Mouse (Mus musculus) stomach, embryonic 15.5 days (tissue): Measurements from ENCODE around the gene Cd81. TPM values are rescaled to one million over a fixed set of nuclear protein-coding genes. Genes with fewer than 3 reads are reported as not detected.

Experiments
- ATAC-seq: fragments of 200-750 bp; cut with Nextera tagmentation; 2 replicates; pipeline ENCODE4 v1.8.0; 2017; ENCODE audit warnings: low read depth, moderate number of reproducible peaks, moderate TSS enrichment; ENCODE audit not compliant: insufficient read depth, low FRiP score
- H3K27ac ChIP-seq: fragments of 300-500 bp; sonication (generic); 2 replicates; pipeline ENCODE4 v1.5.1; 2015; ENCODE audit warnings: mild to moderate bottlenecking, inconsistent platforms
- H3K27me3 ChIP-seq: fragments of 300-500 bp; sonication (generic); replicated peaks from 2 replicates; pipeline ENCODE4 v1.6.1; 2015; ENCODE audit warnings: inconsistent platforms
- H3K36me3 ChIP-seq: fragments of 300-500 bp; sonication (generic); 2 replicates; pipeline ENCODE4 v1.6.1; 2015; ENCODE audit warnings: inconsistent platforms
- H3K4me1 ChIP-seq: fragments of 300-500 bp; sonication (generic); 2 replicates; pipeline ENCODE4 v1.6.1; 2015; ENCODE audit warnings: inconsistent platforms
- H3K4me2 ChIP-seq: fragments of 300-500 bp; sonication (generic); 2 replicates; pipeline ENCODE4 v1.6.1; 2015; ENCODE audit warnings: mild to moderate bottlenecking, inconsistent platforms
- H3K4me3 ChIP-seq: fragments of 300-500 bp; sonication (generic); replicated peaks from 2 replicates; pipeline ENCODE4 v1.5.1; 2015; ENCODE audit warnings: inconsistent platforms
- H3K9ac ChIP-seq: fragments of 300-500 bp; sonication (generic); 2 replicates; pipeline ENCODE4 v1.6.1; 2015; ENCODE audit warnings: inconsistent platforms
- H3K9me3 ChIP-seq: fragments of 300-500 bp; sonication (generic); 2 replicates; pipeline ENCODE4 v1.6.1; 2016; ENCODE audit warnings: inconsistent platforms
- WGBS: fragments of 180-500 bp; shearing (Covaris S2); methylation state at CpG from one replicate; pipeline ENCODE4 v1.1.7; 2015; 5-methylcytosine and 5-hydroxymethylcytosine counted together
- polyA plus RNA-seq: library from polyadenylated mRNA; unstranded; fragments of >200 nt; fragmentation: Nextera tagmentation; extraction: Ambion mirVana; gene quantifications from 2 replicates; pipeline ENCODE4 v1.2.1, GENCODE M21; 2015

Cd81 gene
- polyA plus RNA-seq, 1 experiment from 2014 or later, result 575 TPM

DNA sequence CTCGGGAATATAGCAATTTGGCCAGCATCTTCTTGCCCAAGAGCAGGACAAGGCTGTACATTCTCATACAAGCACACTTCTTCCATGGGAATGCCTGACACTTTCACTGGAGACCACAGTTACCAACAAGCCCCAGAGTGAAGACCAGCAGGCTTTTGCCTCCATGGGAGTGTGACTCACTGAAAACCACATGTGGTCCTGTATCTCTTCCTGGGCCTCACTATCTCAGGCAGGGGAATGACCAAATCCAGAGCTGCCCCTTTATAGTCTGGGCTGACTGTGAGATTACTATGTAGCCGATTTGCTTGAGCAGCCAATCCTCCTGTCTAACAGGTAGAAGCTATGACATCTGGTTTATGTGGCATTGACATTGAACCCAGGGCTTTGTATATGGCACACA, 31.2 kb downstream of the Cd81 start:
- Histone ChIP-seq H3K4me1 (peaks cover 14% of the 10 kb centered on the region), H3K4me3 (no peak overlapping the region), H3K27me3 (no peaks in the 10 kb centered on the region), H3K9ac (no peak overlapping the region), H3K36me3 (no peaks in the 10 kb centered on the region), H3K27ac (no peak overlapping the region), H3K9me3 (no peaks in the 10 kb centered on the region), H3K4me2 (no peak overlapping the region)
- 79% methylated on average over 2 of the region's 2 CpGs for WGBS
- ATAC-seq, result no peak

DNA sequence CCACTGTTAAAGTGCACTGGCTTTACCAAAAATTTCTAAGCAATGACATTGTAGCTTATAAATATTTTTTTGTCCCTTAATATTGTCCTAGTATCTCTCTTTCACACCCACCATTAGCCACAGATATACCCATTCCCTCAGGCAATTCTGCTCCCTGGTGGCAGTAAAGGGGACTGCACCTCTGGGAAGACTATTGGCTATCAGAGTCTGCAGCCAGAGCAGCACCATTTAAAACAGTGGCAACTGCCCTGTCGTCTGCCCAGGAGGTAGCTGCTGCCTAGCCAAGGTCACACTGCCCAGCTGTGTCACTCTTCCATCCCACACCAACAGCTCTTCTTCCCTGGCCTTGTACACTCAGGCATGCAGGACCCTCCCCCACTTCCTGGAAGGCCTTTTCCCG, 33.8 kb downstream of the Cd81 start:
- Histone ChIP-seq H3K9me3 (no peaks in the 10 kb centered on the region), H3K4me2 (peak overlapping the region; percentile 49), H3K36me3 (no peaks in the 10 kb centered on the region), H3K27me3 (no peaks in the 10 kb centered on the region), H3K4me3 (peak overlapping the region; percentile 31), H3K9ac (no peak overlapping the region), H3K27ac (peak overlapping the region; percentile 90), H3K4me1 (peaks cover 14% of the 10 kb centered on the region)
- WGBS, result 34% methylated on average over 2 of the region's 2 CpGs
- no peak for ATAC-seq

DNA sequence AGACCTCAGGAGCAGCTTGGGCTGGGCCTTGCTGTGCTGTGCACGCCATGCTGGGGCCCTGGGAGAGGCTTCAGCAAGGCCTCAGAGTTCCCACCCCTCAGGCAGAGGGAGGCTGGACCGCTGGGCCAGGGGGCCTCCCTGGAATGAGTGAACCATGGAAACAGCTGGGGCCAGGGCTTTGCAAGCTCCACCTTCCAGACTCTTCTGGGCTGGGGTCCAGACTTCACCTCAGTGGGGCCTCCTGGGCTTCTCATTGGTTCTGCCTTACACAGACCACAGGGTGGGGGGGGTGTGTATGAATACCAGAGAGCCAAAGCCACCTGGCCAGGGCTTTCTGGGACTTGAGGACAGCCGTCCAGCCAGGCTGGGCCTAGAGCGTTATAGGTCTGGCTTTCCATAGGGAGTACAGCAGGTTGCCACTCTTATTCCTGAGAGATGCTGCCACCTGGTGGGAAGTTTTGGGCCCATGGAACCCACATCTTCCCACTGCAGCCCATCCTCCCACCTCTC, 34.6 kb downstream of the Cd81 start:
- ATAC-seq, result peak; percentile 91
- Histone ChIP-seq H3K36me3 (no peaks in the 10 kb centered on the region), H3K9ac (no peak overlapping the region), H3K27me3 (no peaks in the 10 kb centered on the region), H3K4me2 (peak overlapping the region; percentile 49), H3K27ac (peak overlapping the region; percentile 90), H3K4me1 (peaks cover 14% of the 10 kb centered on the region), H3K4me3 (peak overlapping the region; percentile 31), H3K9me3 (no peaks in the 10 kb centered on the region)
- 35% methylated on average over 4 of the region's 4 CpGs for WGBS

DNA sequence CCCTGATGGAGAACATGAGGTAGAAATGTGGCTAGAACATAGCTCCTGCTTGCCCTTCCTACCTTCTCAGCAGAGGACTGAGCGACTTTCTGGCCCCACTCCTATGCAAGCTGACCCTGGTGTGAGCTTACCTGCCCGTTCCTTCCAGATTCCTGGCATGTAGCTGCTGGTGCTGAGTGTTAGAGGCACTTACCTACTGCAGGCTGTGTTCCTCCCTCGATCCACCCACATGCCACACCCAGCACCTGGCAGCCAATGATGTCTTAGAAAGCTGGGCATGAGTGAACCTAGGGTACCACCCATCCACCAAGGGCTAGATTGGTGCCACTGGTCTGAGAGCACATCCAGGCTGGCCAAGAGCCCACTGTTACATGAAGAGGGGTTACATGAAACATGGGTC, 41.3 kb downstream of the Cd81 start:
- H3K9me3 ChIP-seq, result no peaks in the 10 kb centered on the region
- no peak for ATAC-seq
- no peak overlapping the region for H3K4me2 ChIP-seq
- no peak overlapping the region for H3K4me3 ChIP-seq
- H3K9ac ChIP-seq, result no peak overlapping the region
- H3K4me1 ChIP-seq, result no peaks in the 10 kb centered on the region
- H3K36me3 ChIP-seq, result no peaks in the 10 kb centered on the region
- 64% methylated on average over 3 of the region's 3 CpGs for WGBS
- no peaks in the 10 kb centered on the region for H3K27me3 ChIP-seq
- H3K27ac ChIP-seq, result no peak overlapping the region

DNA sequence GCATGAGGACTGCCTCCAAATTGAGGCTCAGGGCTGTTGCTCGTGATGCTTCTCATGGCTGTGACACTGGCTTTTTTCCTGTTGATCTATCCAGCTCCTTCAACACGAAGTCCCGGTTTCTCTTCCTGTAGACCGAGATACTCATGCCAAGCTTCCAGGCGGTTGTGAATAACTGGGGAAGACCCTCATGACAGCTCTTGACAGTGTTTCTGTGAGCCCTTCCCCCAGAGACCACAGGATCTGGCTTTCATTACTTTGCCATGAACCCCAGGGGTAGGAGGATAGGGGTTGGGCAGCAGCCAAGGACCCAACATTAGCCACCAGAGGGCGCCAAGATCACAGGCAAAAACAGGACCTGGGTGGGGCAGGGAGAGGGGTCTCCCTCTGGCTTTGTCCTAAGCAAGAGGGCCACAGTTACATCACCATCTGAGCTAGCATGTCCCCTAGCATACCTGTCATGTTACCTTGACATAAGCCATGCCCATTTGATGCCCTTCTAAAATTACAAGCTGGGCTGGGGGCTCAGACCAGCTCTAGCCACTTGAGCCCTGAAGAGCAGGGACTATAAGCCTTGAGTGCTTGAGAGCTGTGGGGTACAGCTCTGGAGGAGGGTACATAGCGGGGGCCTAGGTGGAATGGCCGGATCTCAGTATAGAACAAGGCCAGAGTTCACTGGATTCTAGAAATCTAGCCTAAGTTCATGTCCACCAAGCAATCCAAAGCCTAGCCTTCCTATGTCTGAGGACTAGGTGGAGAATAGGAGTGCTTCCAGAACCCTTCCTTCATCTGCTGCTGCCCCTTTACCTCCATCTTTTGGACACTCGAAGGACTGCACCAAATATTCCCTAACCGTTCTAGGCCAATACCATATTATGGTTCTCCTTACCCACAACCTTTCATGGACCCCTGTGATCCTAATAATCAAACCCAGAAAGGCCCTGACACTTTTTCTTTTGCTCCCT, 42.3 kb downstream of the Cd81 start, which contains the start of gene Trpm5:
TSS of gene Trpm5 (minus strand) at position 51 of the 962 bp plus-strand sequence.
- Histone ChIP-seq H3K9me3 (no peaks in the 10 kb centered on the region), H3K4me3 (no peak within 1 kb of the TSS), H3K4me2 (no peak within 1 kb of the TSS), H3K27me3 (no peaks in the 10 kb centered on the region), H3K4me1 (no peaks in the 10 kb centered on the region), H3K27ac (no peak within 1 kb of the TSS), H3K9ac (no peak within 1 kb of the TSS), H3K36me3 (no peaks in the 10 kb centered on the region)
- 40% methylated on average over 10 of the region's 10 CpGs for WGBS
- ATAC-seq, result peak; percentile 24

DNA sequence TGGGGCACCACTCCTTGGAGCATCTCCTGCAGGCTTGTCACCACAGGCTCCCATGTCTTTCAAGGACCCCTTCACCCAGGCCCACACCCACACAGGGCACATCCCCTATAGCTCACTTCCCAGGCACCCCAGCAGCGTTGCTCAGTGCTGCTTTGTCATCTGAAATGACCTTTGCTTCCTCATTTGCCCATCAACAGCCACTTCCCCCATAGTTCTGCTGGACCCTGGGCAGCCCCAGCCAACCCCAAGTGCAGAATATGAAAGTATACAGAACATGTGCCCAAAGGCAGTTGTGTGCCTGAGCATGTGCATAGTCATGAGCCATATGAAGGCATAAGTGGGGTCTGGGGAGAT, 43.0 kb downstream of the Cd81 start:
- Histone ChIP-seq H3K36me3 (no peaks in the 10 kb centered on the region), H3K27ac (no peak overlapping the region), H3K9me3 (no peaks in the 10 kb centered on the region), H3K4me3 (no peak overlapping the region), H3K4me1 (no peaks in the 10 kb centered on the region), H3K27me3 (no peaks in the 10 kb centered on the region), H3K9ac (no peak overlapping the region), H3K4me2 (no peak overlapping the region)
- ATAC-seq, result no peak
- 30% methylated on average over 1 of the region's 1 CpGs for WGBS

DNA sequence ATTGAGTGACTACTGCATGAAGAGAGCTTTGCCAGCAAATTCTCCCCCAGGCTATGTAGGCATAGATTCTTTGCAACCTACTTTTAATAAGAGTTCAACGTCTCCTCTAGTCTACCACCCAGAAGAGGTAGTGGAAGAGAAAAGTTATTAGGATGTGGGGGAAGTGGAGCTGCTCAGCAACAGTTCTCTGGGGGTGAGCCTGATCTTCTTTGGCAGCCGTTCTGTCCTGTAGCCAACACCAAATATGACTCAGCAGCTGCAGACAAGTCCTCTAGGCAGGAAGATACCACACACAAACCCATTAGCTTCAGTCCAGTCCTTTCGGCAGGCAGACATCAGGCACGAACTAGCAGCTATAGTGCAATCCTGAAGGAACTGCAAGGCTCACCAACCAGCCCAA, 48.2 kb downstream of the Cd81 start:
- WGBS, result 53% methylated on average over 4 of the region's 4 CpGs
- no peak for ATAC-seq

DNA sequence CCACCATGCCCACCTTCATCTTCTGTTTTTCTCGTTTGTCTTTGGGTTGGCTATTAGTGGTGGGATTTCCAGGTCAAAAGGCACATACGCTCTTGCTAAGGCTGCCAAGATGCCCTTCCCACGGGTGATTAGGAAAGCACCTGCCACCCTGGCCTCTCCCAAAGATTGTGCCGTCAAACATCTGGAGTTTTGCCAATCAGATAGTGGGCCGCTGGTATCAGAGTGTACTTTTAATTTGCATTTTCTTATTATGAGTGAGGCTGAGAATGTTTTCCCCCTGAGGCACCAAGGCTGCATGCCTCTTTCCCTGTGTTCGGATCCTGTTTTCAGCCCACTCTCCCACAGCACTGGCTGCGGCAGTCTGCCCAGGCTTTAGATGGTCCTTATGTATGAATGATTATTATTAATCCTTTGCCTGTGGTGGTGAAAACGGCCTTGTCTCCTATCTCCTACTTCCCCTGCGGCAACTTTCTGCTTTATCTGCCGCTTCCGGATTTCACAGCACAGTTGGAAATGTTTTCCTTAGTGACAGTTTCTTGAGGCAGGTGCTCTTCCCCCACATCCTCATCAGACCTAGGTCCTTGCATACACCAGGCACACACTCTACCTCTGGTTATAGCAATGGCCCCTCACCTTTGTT, 52.8 kb downstream of the Cd81 start:
- Histone ChIP-seq H3K36me3 (no peaks in the 10 kb centered on the region), H3K9me3 (no peaks in the 10 kb centered on the region), H3K27ac (no peak overlapping the region), H3K4me1 (peaks cover 11% of the 10 kb centered on the region; the same call in 1 of the 2 replicates), H3K27me3 (peaks cover 33% of the 10 kb centered on the region), H3K4me3 (no peak overlapping the region), H3K9ac (no peak overlapping the region), H3K4me2 (no peak overlapping the region)
- no peak for ATAC-seq
- 57% methylated on average over 11 of the region's 11 CpGs for WGBS

More for the DNA sequence above, 48.2 kb downstream of the Cd81 start:
- no peak overlapping the region for H3K4me2 ChIP-seq
- no peaks in the 10 kb centered on the region for H3K9me3 ChIP-seq
- no peak overlapping the region for H3K4me3 ChIP-seq
- no peaks in the 10 kb centered on the region for H3K4me1 ChIP-seq
- H3K27ac ChIP-seq, result no peak overlapping the region
- H3K36me3 ChIP-seq, result no peaks in the 10 kb centered on the region
- no peak overlapping the region for H3K9ac ChIP-seq
- H3K27me3 ChIP-seq, result peaks cover 2% of the 10 kb centered on the region

DNA sequence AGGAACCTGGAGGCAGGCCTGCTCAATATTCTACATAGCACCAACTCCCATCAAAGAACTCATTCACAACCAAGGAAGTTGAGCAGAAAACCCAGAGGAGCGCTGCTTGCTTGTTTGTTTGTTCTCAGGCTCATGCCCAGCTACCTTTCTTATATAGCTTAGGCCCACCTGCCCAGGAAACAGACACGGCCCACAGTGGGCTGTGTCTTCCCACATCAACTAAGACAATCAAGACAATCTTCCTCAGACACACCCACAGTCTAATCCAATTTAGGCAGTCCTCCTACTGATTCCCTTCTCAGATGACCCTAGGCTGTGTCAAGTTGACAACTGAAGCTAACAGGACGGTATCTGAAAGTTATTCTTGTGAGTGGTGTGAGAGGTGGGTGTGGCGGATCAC, 53.5 kb downstream of the Cd81 start, which contains the start of gene Kcnq1:
TSS of gene Kcnq1 (plus strand) at position 301 of the 400 bp plus-strand sequence.
- H3K27ac ChIP-seq, result no peak within 1 kb of the TSS
- H3K4me2 ChIP-seq, result peak within 1 kb of the TSS; percentile 77
- H3K36me3 ChIP-seq, result no peaks in the 10 kb centered on the region
- WGBS, result 77% methylated on average over 4 of the region's 4 CpGs
- H3K4me1 ChIP-seq, result peaks cover 11% of the 10 kb centered on the region; the same call in 1 of the 2 replicates
- no peak for ATAC-seq
- H3K4me3 ChIP-seq, result peak within 1 kb of the TSS; percentile 42
- no peaks in the 10 kb centered on the region for H3K9me3 ChIP-seq
- H3K27me3 ChIP-seq, result peaks cover 33% of the 10 kb centered on the region
- H3K9ac ChIP-seq, result no peak within 1 kb of the TSS

DNA sequence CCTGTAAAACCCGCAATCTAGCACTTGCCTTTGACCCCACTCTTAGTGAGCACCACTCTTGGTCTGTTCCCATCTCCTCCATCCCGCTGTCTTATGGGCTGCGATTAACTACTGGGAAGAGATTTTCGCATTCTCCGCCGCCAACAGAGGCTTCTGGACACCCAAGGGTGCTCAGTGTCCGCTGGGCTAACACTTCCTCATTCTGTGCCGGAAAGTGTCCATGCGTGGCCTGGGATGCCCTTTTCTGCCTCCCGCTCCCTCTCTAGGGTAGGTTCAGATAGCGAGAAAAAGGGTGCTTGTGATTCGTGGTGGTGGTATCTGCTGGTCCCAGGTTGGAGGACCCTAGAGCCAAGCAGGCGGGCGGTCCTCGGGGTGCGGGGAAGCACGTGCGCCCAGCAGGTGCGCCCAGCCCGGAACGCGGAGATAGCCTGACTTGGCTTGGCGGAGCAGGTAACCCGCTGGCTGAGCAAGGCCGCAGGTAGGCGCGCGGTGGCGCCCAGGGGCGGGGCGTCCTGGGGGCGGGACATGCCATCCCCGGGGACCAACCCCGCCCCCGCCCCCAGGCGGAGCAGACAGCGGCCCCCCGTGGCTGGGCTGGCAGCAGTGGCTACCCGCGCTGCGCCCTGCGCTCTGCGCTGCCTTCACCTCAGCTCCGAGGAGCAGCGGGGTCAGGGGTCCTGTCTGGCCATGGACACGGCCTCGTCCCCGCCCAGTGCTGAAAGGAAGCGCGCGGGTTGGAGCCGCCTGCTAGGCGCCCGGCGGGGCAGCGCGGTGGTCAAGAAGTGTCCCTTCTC, 54.3 kb downstream of the Cd81 start:
- WGBS, result 7% methylated on average over 55 of the region's 57 CpGs
- Histone ChIP-seq H3K4me1 (peaks cover 11% of the 10 kb centered on the region; the same call in 1 of the 2 replicates), H3K9ac (no peak overlapping the region)

DNA sequence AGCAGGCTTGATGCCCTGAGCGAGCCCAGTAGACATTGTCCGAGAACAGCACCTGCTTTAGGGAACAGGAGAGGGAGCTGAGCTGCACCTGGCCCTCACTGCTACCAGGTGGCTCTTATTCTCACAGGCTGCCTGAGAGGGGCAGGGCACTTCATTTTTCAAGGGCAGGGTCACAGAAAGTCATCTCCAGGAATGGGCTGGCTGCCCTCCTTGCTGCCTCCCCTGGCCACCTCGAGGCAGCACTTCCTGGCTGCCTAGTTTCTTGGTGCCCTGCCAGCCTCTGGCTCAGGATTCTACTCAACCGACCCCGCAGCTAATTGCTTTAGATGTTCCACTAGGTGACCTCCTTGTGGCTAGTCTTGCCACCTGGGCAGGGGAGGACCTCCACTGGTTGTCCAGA, 55.7 kb downstream of the Cd81 start:
- Histone ChIP-seq H3K9me3 (no peaks in the 10 kb centered on the region), H3K4me1 (peaks cover 11% of the 10 kb centered on the region; the same call in 1 of the 2 replicates), H3K9ac (no peak overlapping the region), H3K27me3 (peaks cover 33% of the 10 kb centered on the region), H3K36me3 (no peaks in the 10 kb centered on the region), H3K27ac (no peak overlapping the region), H3K4me2 (peak overlapping the region; percentile 77), H3K4me3 (peak overlapping the region; percentile 42)
- 37% methylated on average over 5 of the region's 5 CpGs for WGBS
- 0 out of 2 replicates have a peak, but pooled peaks have one; percentile 19 for ATAC-seq

More for the DNA sequence above, 54.3 kb downstream of the Cd81 start:
- H3K27me3 ChIP-seq, result peaks cover 33% of the 10 kb centered on the region
- H3K27ac ChIP-seq, result peak overlapping the region; percentile 44; the same call in 1 of the 2 replicates
- H3K36me3 ChIP-seq, result no peaks in the 10 kb centered on the region
- peak; percentile 64 for ATAC-seq
- peak overlapping the region; percentile 77 for H3K4me2 ChIP-seq
- no peaks in the 10 kb centered on the region for H3K9me3 ChIP-seq
- H3K4me3 ChIP-seq, result peak overlapping the region; percentile 42
